Mouse (Mus musculus): ENCODE measurements around the gene Nbeal2.

DNA sequence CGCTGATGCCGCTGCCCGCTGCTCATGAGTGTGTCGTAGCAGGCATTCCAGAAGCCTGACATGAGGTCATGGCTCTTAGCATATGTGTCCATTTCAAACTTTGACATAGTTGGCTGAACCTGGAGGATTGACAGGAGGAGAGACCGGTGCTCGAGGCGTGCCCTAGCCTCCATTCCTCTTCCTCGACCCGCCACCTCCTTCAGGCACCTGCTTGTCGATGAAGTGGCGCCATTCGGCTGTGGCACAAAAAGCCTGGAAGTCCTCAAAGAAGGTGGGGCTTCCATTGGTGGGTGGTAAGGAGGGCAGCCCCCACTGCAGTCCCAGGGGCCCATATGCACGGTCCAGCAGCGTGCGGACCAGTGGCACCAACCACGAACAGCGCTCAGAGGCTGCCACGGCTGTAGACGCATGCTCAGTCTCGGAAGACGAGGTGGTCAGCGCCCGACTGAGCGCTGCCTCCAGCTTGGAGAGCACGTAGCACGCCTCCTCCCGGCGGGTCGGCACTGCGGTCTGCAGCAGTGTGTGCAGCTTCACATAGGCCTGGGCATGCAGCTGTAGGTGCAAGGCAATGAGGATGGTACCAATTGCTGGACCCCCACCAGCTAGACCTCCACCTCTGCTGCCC, 22.2 kb downstream of the Nbeal2 start:
- TF ChIP-seq TAL1 (IDR thresholded peaks at IDR 0.05; ENCODE audit: low read length) (no peak), GATA1 (IDR thresholded peaks at IDR 0.05; ENCODE audit: low read length) (no peak)

Data from erythroblast, embryonic 14.5 days (primary cell).